Mouse (Mus musculus) G1E (cell line): ENCODE data around the gene Usp29. TPM values are rescaled to one million over a fixed set of nuclear protein-coding genes. Genes with fewer than 3 reads are reported as not detected.
"Not testable (repeated sequence)": the region's sequence is repeated elsewhere in the genome, so short reads cannot be mapped to it uniquely, and the experiment has no call there.

Experiments
- ATAC-seq: 2 replicates; pipeline ENCODE4 v1.8.0; 2016; ENCODE audit warnings: mild to moderate bottlenecking; ENCODE audit not compliant: insufficient number of reproducible peaks, poor library complexity, low FRiP score, severe bottlenecking; ENCODE audit errors: extremely low read depth
- DNase-seq: peaks from one replicate; pipeline ENCODE4 v3.0.0; 2012; ENCODE audit warnings: low spot score
- H3K27me3 ChIP-seq: 2 replicates; pipeline ENCODE4 v1.6.1; 2012; ENCODE audit warnings: mild to moderate bottlenecking, low read length, inconsistent platforms; ENCODE audit not compliant: insufficient read depth
- H3K36me3 ChIP-seq: replicated peaks from 2 replicates; pipeline ENCODE3; 2012; ENCODE audit warnings: mild to moderate bottlenecking, inconsistent platforms
- H3K4me1 ChIP-seq: 2 replicates; pipeline ENCODE4 v1.6.1; 2012; ENCODE audit warnings: low read depth, low read length, inconsistent platforms, mixed read lengths; ENCODE audit not compliant: insufficient read depth
- H3K4me3 ChIP-seq: 2 replicates; pipeline ENCODE4 v1.5.1; 2012; ENCODE audit warnings: low read depth, mild to moderate bottlenecking, inconsistent platforms, low read length, moderate library complexity, mixed read lengths
- H3K9me3 ChIP-seq: replicated peaks from 2 replicates; pipeline ENCODE4 v1.6.1; 2012; ENCODE audit warnings: inconsistent platforms
- CTCF ChIP-seq: IDR thresholded peaks from 2 replicates; pipeline ENCODE4 v1.5.1; 2012; ENCODE audit warnings: low read depth, low read length, inconsistent platforms, mixed read lengths
- GATA1 ChIP-seq: IDR thresholded peaks from 2 replicates; pipeline ENCODE4 v1.6.1; 2012; ENCODE audit warnings: borderline replicate concordance, low read length, inconsistent platforms, mixed read lengths
- GATA2 ChIP-seq: IDR thresholded peaks from 2 replicates; pipeline ENCODE4 v1.6.1; 2012; ENCODE audit warnings: low read depth, low read length, inconsistent platforms, borderline replicate concordance
- POLR2AphosphoS5 ChIP-seq: IDR thresholded peaks from 2 replicates; pipeline ENCODE4 v1.6.1; 2012; ENCODE audit warnings: low read depth, low read length, inconsistent platforms; ENCODE audit not compliant: insufficient replicate concordance
- TAL1 ChIP-seq: conservative IDR thresholded peaks from 2 replicates; pipeline ENCODE4 v1.6.1; 2012; ENCODE audit warnings: low read depth, low read length, inconsistent platforms, mixed read lengths
- polyA plus RNA-seq: library from polyadenylated mRNA; stranded (reverse); fragments of >175 nt; gene quantifications from 2 replicates; pipeline ENCODE4 v1.2.3, GENCODE M21; 2012
- total RNA-seq, 2 experiments: library from RNA; stranded (forward) in 1 of 2; stranded (reverse) in 1 of 2; fragments of 200-1000 nt in 1 of 2; fragments of >200 nt in 1 of 2; fragmentation: Nextera tagmentation in 1 of 2; gene quantifications; 2 replicates each; pipeline ENCODE4 v1.2.3; 2014 to 2017

Gene Usp29
- total and polyA plus RNA-seq, 3 experiments: 0.15 to 6.9 (median 2.2) TPM

GRCm38 (mm10) chr7:6926731-6926995 lies 196.3 kb downstream of the Usp29 start:
- H3K36me3 ChIP-seq: no peaks in the 10 kb centered on the region
- H3K27me3 ChIP-seq: no peaks in the 10 kb centered on the region
- H3K4me1 ChIP-seq: no peaks in the 10 kb centered on the region
- no peak overlapping the region for H3K4me3 ChIP-seq
- DNase-seq (no peak), ATAC-seq (no peak)
- TF ChIP-seq TAL1: no peak
- no peak for TF ChIP-seq CTCF
- TF ChIP-seq GATA2: no peak
- TF ChIP-seq POLR2AphosphoS5: no peak
- H3K9me3 ChIP-seq: no peaks in the 10 kb centered on the region

- TF ChIP-seq GATA1 (no peak), POLR2AphosphoS5 (no peak), CTCF (no peak), TAL1 (no peak), GATA2 (no peak)
- no peaks in the 10 kb centered on the region for H3K4me1 ChIP-seq
- ATAC-seq (no peak), DNase-seq (no peak)
- H3K27me3 ChIP-seq: no peaks in the 10 kb centered on the region
- no peaks in the 10 kb centered on the region for H3K36me3 ChIP-seq
- no peaks in the 10 kb centered on the region for H3K9me3 ChIP-seq
- no peak overlapping the region for H3K4me3 ChIP-seq
These were observed 198.9 kb downstream of the Usp29 start for GRCm38 (mm10) chr7:6929286-6929685.

GRCm38 (mm10) chr7:6934741-6935140 lies 204.4 kb downstream of the Usp29 start:
- DNase-seq (no peak), ATAC-seq (no peak)
- TF ChIP-seq GATA1 (no peak), TAL1 (no peak), GATA2 (no peak), POLR2AphosphoS5 (no peak), CTCF (no peak)

GRCm38 (mm10) chr7:6937040-6937439 lies 206.7 kb downstream of the Usp29 start:
- TF ChIP-seq CTCF: peak; percentile 65; the same call in 1 of the 2 replicates
- no peak for TF ChIP-seq GATA1
- no peak for TF ChIP-seq POLR2AphosphoS5
- TF ChIP-seq GATA2: no peak
- TF ChIP-seq TAL1: no peak
- DNase-seq (peak; percentile 16), ATAC-seq (peak; percentile 34)
- Histone ChIP-seq H3K36me3 (no peaks in the 10 kb centered on the region), H3K9me3 (no peaks in the 10 kb centered on the region), H3K4me1 (no peaks in the 10 kb centered on the region), H3K4me3 (no peak overlapping the region), H3K27me3 (0 out of 2 replicates have a peak, but pooled peaks cover 4% of the 10 kb centered on the region)

More at GRCm38 (mm10) chr7:6934741-6935140, 204.4 kb downstream of the Usp29 start:
- Histone ChIP-seq H3K4me3 (no peak overlapping the region), H3K27me3 (0 out of 2 replicates have a peak, but pooled peaks cover 2% of the 10 kb centered on the region), H3K9me3 (no peaks in the 10 kb centered on the region), H3K36me3 (no peaks in the 10 kb centered on the region), H3K4me1 (no peaks in the 10 kb centered on the region)

- Histone ChIP-seq H3K9me3 (no peaks in the 10 kb centered on the region), H3K4me3 (no peak overlapping the region), H3K27me3 (0 out of 2 replicates have a peak, but pooled peaks cover 4% of the 10 kb centered on the region), H3K36me3 (no peaks in the 10 kb centered on the region), H3K4me1 (no peaks in the 10 kb centered on the region)
- DNase-seq: peak; percentile 14
- TF ChIP-seq CTCF (peak; percentile 51; the same call in 1 of the 2 replicates), GATA1 (no peak), POLR2AphosphoS5 (no peak), TAL1 (no peak)
- no peak for ATAC-seq
These were observed 210.4 kb downstream of the Usp29 start for GRCm38 (mm10) chr7:6940761-6941231.

GRCm38 (mm10) chr7:6948061-6948460 lies 217.7 kb downstream of the Usp29 start:
- H3K27me3 ChIP-seq, DNase-seq, H3K36me3 ChIP-seq, H3K4me3 ChIP-seq, ATAC-seq, H3K4me1 ChIP-seq, H3K9me3 ChIP-seq: not testable (repeated sequence)

- no peaks in the 10 kb centered on the region for H3K4me1 ChIP-seq
- H3K9me3 ChIP-seq: no peaks in the 10 kb centered on the region
- DNase-seq (no peak), ATAC-seq (no peak)
- H3K27me3 ChIP-seq: no peaks in the 10 kb centered on the region
- H3K36me3 ChIP-seq: no peaks in the 10 kb centered on the region
- TF ChIP-seq GATA1: no peak
- no peak for TF ChIP-seq TAL1
- TF ChIP-seq POLR2AphosphoS5: no peak
- TF ChIP-seq CTCF: no peak
- no peak overlapping the region for H3K4me3 ChIP-seq
These were observed 226.2 kb downstream of the Usp29 start for GRCm38 (mm10) chr7:6956576-6956975.
